Mouse (Mus musculus) midbrain, embryonic 14.5 days (tissue): Measurements from ENCODE around the gene Morc3. TPM values are rescaled to one million over a fixed set of nuclear protein-coding genes. Genes with fewer than 3 reads are reported as not detected.
"Not testable (repeated sequence)": the region's sequence is repeated elsewhere in the genome, so short reads cannot be mapped to it uniquely, and the experiment has no call there.

Experiments used
- ATAC-seq: fragments of 200-750 bp; cut with Nextera tagmentation; 2 replicates; pipeline ENCODE4 v1.8.0; 2017; ENCODE audit warnings: moderate number of reproducible peaks, moderate library complexity; ENCODE audit not compliant: low FRiP score, low TSS enrichment
- DNase-seq: peaks from one replicate; pipeline ENCODE4 v3.0.0-alpha.2; 2015
- H3K27ac ChIP-seq: fragments of 300-500 bp; sonication (generic); replicated peaks from 2 replicates; pipeline ENCODE4 v1.5.1; 2014; ENCODE audit warnings: mild to moderate bottlenecking, low read depth, low read length, moderate library complexity
- H3K27me3 ChIP-seq: fragments of 300-500 bp; sonication (generic); 2 replicates; pipeline ENCODE4 v1.6.1; 2014; ENCODE audit warnings: low read length, control low read depth, mixed read lengths; ENCODE audit not compliant: control insufficient read depth, insufficient read depth
- H3K36me3 ChIP-seq: fragments of 300-500 bp; sonication (generic); 2 replicates; pipeline ENCODE4 v1.6.1; 2014; ENCODE audit warnings: low read length, control low read depth; ENCODE audit not compliant: control insufficient read depth, insufficient read depth
- H3K4me1 ChIP-seq: fragments of 300-500 bp; sonication (generic); 2 replicates; pipeline ENCODE4 v1.6.1; 2014; ENCODE audit warnings: mild to moderate bottlenecking, antibody characterized with exemption, low read length, control low read depth; ENCODE audit not compliant: control insufficient read depth, insufficient read depth
- H3K4me2 ChIP-seq: fragments of 300-500 bp; sonication (generic); 2 replicates; pipeline ENCODE4 v1.6.1; 2014; ENCODE audit warnings: mild to moderate bottlenecking, low read length, moderate library complexity
- H3K4me3 ChIP-seq: fragments of 300-500 bp; sonication (generic); replicated peaks from 2 replicates; pipeline ENCODE4 v1.5.1; 2014; ENCODE audit warnings: low read depth, low read length
- H3K9ac ChIP-seq: fragments of 300-500 bp; sonication (generic); replicated peaks from 2 replicates; pipeline ENCODE4 v1.6.1; 2014; ENCODE audit warnings: mild to moderate bottlenecking, low read length, moderate library complexity
- H3K9me3 ChIP-seq: fragments of 300-500 bp; sonication (generic); 2 replicates; pipeline ENCODE4 v1.6.1; 2016; ENCODE audit warnings: low read length, control low read depth, mixed read lengths; ENCODE audit not compliant: control insufficient read depth
- WGBS: fragments of 180-500 bp; shearing (Covaris S2); extraction: QIAGEN DNeasy Blood & Tissue Kit; methylation state at CpG from one replicate; pipeline ENCODE4 v1.1.7; 2014; 5-methylcytosine and 5-hydroxymethylcytosine counted together
- polyA plus RNA-seq: library from polyadenylated mRNA; unstranded; fragments of >200 nt; fragmentation: Nextera tagmentation; extraction: Ambion mirVana; gene quantifications from 2 replicates; pipeline ENCODE4 v1.2.1, GENCODE M21; 2014

The Morc3 gene
- polyA plus RNA-seq, 1 experiment from 2014 or later: 37.1 TPM

- no peaks in the 10 kb centered on the region for H3K36me3 ChIP-seq
- WGBS: 91% methylated on average over 4 of the region's 4 CpGs
- H3K9me3 ChIP-seq: peaks cover 6% of the 10 kb centered on the region; the same call in 1 of the 2 replicates
- no peak overlapping the region for H3K27ac ChIP-seq
- H3K9ac ChIP-seq: no peak overlapping the region
- DNase-seq: no peak
- no peak overlapping the region for H3K4me3 ChIP-seq
- no peaks in the 10 kb centered on the region for H3K27me3 ChIP-seq
- ATAC-seq: no peak
- no peaks in the 10 kb centered on the region for H3K4me1 ChIP-seq
- no peak overlapping the region for H3K4me2 ChIP-seq
Observed at GRCm38 (mm10) chr16:93824799-93825198, 7.1 kb upstream of the Morc3 start.

DNA sequence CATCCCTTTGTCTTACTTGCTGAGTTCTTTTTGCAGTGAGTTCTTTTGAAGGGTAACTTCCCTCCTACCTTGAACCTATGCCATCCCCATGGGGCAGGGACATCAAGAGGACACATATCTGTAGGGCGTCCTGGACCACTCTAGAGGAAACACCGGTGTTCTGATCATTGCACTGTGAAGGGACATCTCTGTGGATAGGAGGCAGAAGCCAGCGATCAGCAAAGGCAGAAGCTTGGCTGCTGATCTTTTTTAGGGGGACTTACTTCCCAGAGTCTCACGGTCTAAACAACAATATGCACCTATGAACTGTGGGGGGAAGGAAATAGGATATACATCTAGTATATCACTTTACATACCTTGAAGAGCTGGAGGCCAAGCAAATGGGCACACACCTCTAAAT is 6.5 kb upstream of the Morc3 start:
- H3K4me1 ChIP-seq: no peaks in the 10 kb centered on the region
- WGBS: 92% methylated on average over 4 of the region's 4 CpGs
- peaks cover 6% of the 10 kb centered on the region; the same call in 1 of the 2 replicates for H3K9me3 ChIP-seq
- DNase-seq (no peak), ATAC-seq (no peak)
- no peak overlapping the region for H3K9ac ChIP-seq
- no peak overlapping the region for H3K4me3 ChIP-seq
- H3K36me3 ChIP-seq: no peaks in the 10 kb centered on the region
- H3K4me2 ChIP-seq: no peak overlapping the region
- H3K27ac ChIP-seq: no peak overlapping the region
- no peaks in the 10 kb centered on the region for H3K27me3 ChIP-seq

- H3K4me2 ChIP-seq: no peak overlapping the region
- ATAC-seq (no peak), DNase-seq (no peak)
- peaks cover 6% of the 10 kb centered on the region; the same call in 1 of the 2 replicates for H3K9me3 ChIP-seq
- no peak overlapping the region for H3K27ac ChIP-seq
- no peak overlapping the region for H3K4me3 ChIP-seq
- WGBS: 68% methylated on average over 11 of the region's 11 CpGs
- H3K36me3 ChIP-seq: no peaks in the 10 kb centered on the region
- no peaks in the 10 kb centered on the region for H3K4me1 ChIP-seq
- no peaks in the 10 kb centered on the region for H3K27me3 ChIP-seq
- H3K9ac ChIP-seq: no peak overlapping the region
Observed at GRCm38 (mm10) chr16:93826054-93826453, 5.9 kb upstream of the Morc3 start.

DNA sequence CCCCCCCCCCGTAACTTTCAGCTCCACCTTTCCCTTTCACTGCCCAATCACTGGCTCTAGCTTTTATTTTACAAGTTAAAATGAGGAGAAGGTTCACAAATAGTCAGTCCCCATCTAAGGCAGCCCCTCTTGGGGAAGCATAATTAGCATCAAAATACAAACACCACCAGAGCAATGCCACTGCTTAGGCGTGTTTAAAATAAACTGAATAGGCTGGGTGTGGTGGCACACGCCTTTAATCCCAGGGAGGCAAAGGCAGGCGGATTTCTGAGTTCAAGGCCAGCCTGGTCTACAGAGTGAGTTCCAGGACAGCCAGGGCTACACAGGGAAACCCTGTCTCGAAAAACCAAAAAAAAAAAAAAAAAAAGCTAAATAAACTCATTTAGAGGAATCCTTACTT is 5.4 kb upstream of the Morc3 start:
- H3K4me3 ChIP-seq, DNase-seq, H3K27me3 ChIP-seq, H3K4me1 ChIP-seq, H3K4me2 ChIP-seq, H3K27ac ChIP-seq, H3K36me3 ChIP-seq, H3K9me3 ChIP-seq, ATAC-seq, H3K9ac ChIP-seq: not testable (repeated sequence)
- 29% methylated on average over 5 of the region's 5 CpGs for WGBS

DNA sequence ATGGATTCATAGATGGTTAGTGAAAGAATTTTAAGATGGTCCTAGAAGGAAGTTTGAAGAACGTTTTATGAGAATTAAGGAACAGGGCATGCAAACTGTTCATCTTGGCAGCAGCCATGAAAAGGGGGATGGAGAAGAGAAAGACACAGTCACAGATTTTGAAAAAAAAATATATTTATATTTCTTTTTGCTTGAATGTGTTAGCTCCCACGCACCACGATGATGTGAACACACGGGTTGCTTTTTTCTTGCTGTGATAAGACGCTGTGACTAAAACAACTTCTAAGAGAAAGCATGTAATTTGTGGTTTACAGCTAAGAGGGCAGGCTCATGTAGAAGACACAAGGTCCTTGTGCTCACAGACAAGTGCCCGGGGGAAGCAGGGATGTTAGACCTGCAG is 5.0 kb upstream of the Morc3 start:
- DNase-seq (no peak), ATAC-seq (no peak)
- Histone ChIP-seq H3K4me1 (no peaks in the 10 kb centered on the region), H3K4me3 (no peak overlapping the region), H3K36me3 (no peaks in the 10 kb centered on the region), H3K9me3 (peaks cover 6% of the 10 kb centered on the region; the same call in 1 of the 2 replicates), H3K27me3 (no peaks in the 10 kb centered on the region), H3K4me2 (no peak overlapping the region), H3K9ac (no peak overlapping the region), H3K27ac (no peak overlapping the region)
- 93% methylated on average over 6 of the region's 6 CpGs for WGBS

GRCm38 (mm10) chr16:93829526-93829925 is 2.4 kb upstream of the Morc3 start:
- no peak for ATAC-seq
- WGBS: 94% methylated on average over 15 of the region's 15 CpGs

DNA sequence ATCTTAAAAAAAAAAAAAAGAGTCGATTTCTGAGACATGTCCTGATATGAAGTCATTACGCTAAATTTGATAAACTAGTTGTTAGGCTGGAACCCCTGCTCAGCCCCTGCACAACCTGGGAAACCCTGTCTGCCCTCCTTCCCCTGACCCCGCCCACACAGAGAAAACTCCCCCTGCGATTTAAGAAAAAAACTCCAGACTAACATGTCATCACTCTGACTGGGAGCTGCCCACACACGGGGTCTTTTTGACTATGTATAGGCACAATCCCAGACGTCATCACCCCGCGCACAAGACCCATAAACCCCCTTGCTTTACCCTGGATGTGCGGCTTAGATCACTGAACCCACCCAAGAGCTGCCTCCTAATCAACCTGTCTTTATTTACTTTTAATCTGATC is 1.9 kb upstream of the Morc3 start:
- 87% methylated on average over 9 of the region's 9 CpGs for WGBS
- Histone ChIP-seq H3K4me1 (peaks cover 10% of the 10 kb centered on the region; the same call in 1 of the 2 replicates), H3K36me3 (no peaks in the 10 kb centered on the region), H3K27ac (no peak overlapping the region), H3K27me3 (no peaks in the 10 kb centered on the region), H3K9ac (no peak overlapping the region), H3K4me3 (no peak overlapping the region), H3K9me3 (no peaks in the 10 kb centered on the region), H3K4me2 (no peak overlapping the region)
- DNase-seq (no peak), ATAC-seq (no peak)

More at GRCm38 (mm10) chr16:93829526-93829925, 2.4 kb upstream of the Morc3 start:
- Histone ChIP-seq H3K9me3 (0 out of 2 replicates have a peak, but pooled peaks cover under 1% of the 10 kb centered on the region), H3K36me3 (no peaks in the 10 kb centered on the region), H3K4me1 (peaks cover 10% of the 10 kb centered on the region; the same call in 1 of the 2 replicates), H3K4me3 (no peak overlapping the region), H3K4me2 (no peak overlapping the region), H3K27ac (no peak overlapping the region), H3K27me3 (no peaks in the 10 kb centered on the region), H3K9ac (no peak overlapping the region)
- no peak for DNase-seq

DNA sequence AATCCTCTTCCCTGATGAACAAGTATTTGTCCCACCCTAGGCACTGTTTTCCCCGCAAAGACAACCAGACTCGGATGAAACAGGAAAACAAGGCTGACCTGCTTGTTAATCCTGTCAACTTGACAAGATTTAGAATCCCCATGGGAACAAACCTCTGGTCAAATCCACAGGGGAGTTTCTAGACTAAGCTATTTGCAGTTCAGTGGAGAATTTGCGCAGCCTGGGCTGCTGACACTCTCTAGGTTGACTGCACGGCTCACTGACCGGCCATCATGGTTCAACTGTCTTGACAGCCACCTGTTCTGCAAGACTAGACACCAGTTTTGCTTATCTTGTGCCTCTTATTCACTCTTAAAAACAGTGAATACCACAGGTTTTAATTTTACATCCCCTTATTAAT is 1.0 kb upstream of the Morc3 start:
- Histone ChIP-seq H3K27me3 (no peaks in the 10 kb centered on the region), H3K4me1 (peaks cover 10% of the 10 kb centered on the region; the same call in 1 of the 2 replicates), H3K4me3 (no peak overlapping the region), H3K36me3 (no peaks in the 10 kb centered on the region), H3K9me3 (no peaks in the 10 kb centered on the region), H3K27ac (no peak overlapping the region), H3K4me2 (no peak overlapping the region), H3K9ac (no peak overlapping the region)
- DNase-seq: no peak
- whole genome bisulfite sequencing: 61% methylated on average over 5 of the region's 5 CpGs
- no peak for ATAC-seq

DNA sequence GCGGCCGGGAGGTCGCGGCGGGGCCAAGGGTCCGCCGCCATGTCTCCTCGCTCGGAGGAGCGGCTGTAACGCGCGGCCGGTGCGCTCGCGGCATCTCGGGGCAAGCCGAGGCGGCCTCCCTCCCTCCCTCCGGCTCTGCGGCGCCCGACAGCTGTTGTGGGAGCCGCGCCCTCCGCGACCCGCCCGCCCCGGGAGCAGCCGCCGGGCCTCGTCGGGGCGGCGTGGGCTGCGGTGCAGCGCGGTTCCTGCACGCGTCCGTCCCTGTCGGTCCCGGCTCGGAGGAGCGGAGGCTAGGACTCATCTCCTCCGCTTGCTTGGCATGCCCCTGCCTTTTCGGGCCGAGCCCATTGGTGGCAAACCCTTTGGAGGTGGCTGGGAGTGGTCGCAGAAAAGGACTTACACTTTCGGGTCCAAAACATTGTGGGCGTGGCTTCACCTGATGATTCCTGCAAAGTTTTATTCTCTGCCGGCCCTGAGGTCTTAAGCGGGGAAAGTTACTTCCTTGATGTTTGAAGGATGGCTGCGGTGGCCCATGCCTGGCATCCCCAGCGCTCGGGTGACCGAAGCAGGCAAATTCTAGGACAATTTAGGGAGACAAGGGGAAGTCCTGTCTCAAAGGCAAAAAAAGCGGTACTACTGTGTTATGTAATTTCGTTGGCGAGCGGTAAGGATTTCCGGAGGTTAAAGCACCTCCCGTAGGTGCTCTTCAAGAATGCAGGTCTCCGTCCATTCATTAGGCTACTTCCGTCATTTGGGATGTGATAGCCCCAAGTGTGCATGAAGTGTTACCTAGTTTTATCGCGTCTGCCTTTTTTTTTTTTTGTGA is 743 bp downstream of the Morc3 start:
- peak overlapping the region; percentile 99 for H3K4me3 ChIP-seq
- peaks cover 10% of the 10 kb centered on the region; the same call in 1 of the 2 replicates for H3K4me1 ChIP-seq
- H3K36me3 ChIP-seq: no peaks in the 10 kb centered on the region
- peak overlapping the region; percentile 86 for H3K4me2 ChIP-seq
- peak overlapping the region; percentile 96 for H3K27ac ChIP-seq
- H3K9ac ChIP-seq: peak overlapping the region; percentile 92
- H3K9me3 ChIP-seq: no peaks in the 10 kb centered on the region
- H3K27me3 ChIP-seq: no peaks in the 10 kb centered on the region
- under 1% methylated on average over 65 of the region's 69 CpGs for WGBS
- DNase-seq (peak; percentile 62), ATAC-seq (peak; percentile 79; the same call in 1 of the 2 replicates)
